Mouse (Mus musculus) urinary bladder, adult 2 months (tissue): ENCODE measurements around the gene Gm13539. TPM values are rescaled to one million over a fixed set of nuclear protein-coding genes. Genes with fewer than 3 reads are reported as not detected.
"Not testable (repeated sequence)": the region's sequence is repeated elsewhere in the genome, so short reads cannot be mapped to it uniquely, and the experiment has no call there.

Source experiments
- DNase-seq: peaks from one replicate; pipeline ENCODE4 v3.0.0; 2022; ENCODE audit warnings: low spot score
- polyA plus RNA-seq: library from polyadenylated mRNA; depleted of rRNA; stranded (reverse); fragments of >200 nt; gene quantifications from 2 replicates; pipeline ENCODE4 v1.2.3, GENCODE M21; 2012; rRNA removed

Gene Gm13539
- polyA plus RNA-seq = not detected in 2 replicates

GRCm38 (mm10) chr2:25781957-25782356 is at the start of gene Gm13539:
TSS of gene Gm13539 (plus strand) at chr2:25782257.
- DNase-seq = no peak

GRCm38 (mm10) chr2:25733199-25733930 is 48.7 kb upstream of the Gm13539 start:
- DNase-seq = no peak

- not testable (repeated sequence) for DNase-seq
Observed at GRCm38 (mm10) chr2:25736709-25737108, 45.3 kb upstream of the Gm13539 start, which contains the start of gene Obp2b. TSS of gene Obp2b (plus strand) at chr2:25737009.

- no peak for DNase-seq
Observed at GRCm38 (mm10) chr2:25741671-25742070, 40.4 kb upstream of the Gm13539 start.

- DNase-seq = no peak
Observed at GRCm38 (mm10) chr2:25754201-25754600, 27.9 kb upstream of the Gm13539 start.

GRCm38 (mm10) chr2:25758064-25758625 is 23.9 kb upstream of the Gm13539 start:
- no peak for DNase-seq

GRCm38 (mm10) chr2:25765269-25765668 is 16.8 kb upstream of the Gm13539 start, which contains the start of gene Lcn3:
TSS of gene Lcn3 (plus strand) at chr2:25765569.
- DNase-seq = no peak

- DNase-seq = no peak
Observed at GRCm38 (mm10) chr2:25767764-25768163, 14.3 kb upstream of the Gm13539 start.

- no peak for DNase-seq
Observed at GRCm38 (mm10) chr2:25773507-25773906, 8.6 kb upstream of the Gm13539 start.

GRCm38 (mm10) chr2:25774640-25775039 is 7.4 kb upstream of the Gm13539 start:
- no peak for DNase-seq

- no peak for DNase-seq
Observed at GRCm38 (mm10) chr2:25775991-25776390, 6.1 kb upstream of the Gm13539 start.

GRCm38 (mm10) chr2:25776717-25777116 is 5.3 kb upstream of the Gm13539 start, which contains the start of gene Lcn11:
TSS of gene Lcn11 (plus strand) at chr2:25777017.
- DNase-seq = no peak

- no peak for DNase-seq
Observed at GRCm38 (mm10) chr2:25779076-25779475, 3.0 kb upstream of the Gm13539 start.

- DNase-seq = no peak
Observed at GRCm38 (mm10) chr2:25780921-25781320, 1.1 kb upstream of the Gm13539 start.

- no peak for DNase-seq
Observed at GRCm38 (mm10) chr2:25785573-25786322, 3.7 kb downstream of the Gm13539 start.

- DNase-seq = no peak
Observed at GRCm38 (mm10) chr2:25789092-25789491, 7.0 kb downstream of the Gm13539 start.

- DNase-seq = no peak
Observed at GRCm38 (mm10) chr2:25797635-25798034, 15.6 kb downstream of the Gm13539 start.

GRCm38 (mm10) chr2:25798065-25798464 is 16.0 kb downstream of the Gm13539 start:
- no peak for DNase-seq

GRCm38 (mm10) chr2:25811711-25812110 is 29.7 kb downstream of the Gm13539 start:
- no peak for DNase-seq

- no peak for DNase-seq
Observed at GRCm38 (mm10) chr2:25813364-25813763, 31.3 kb downstream of the Gm13539 start.

GRCm38 (mm10) chr2:25815748-25816147 is 33.7 kb downstream of the Gm13539 start, which contains the start of gene Glt6d1:
TSS of gene Glt6d1 (minus strand) at chr2:25815848.
- not testable (repeated sequence) for DNase-seq

GRCm38 (mm10) chr2:25822806-25823205 is 40.7 kb downstream of the Gm13539 start, which contains the start of gene Lcn9:
TSS of gene Lcn9 (plus strand) at chr2:25823153.
- no peak for DNase-seq
